Mouse (Mus musculus): Measurements from ENCODE around the gene Bclaf1. TPM values are rescaled to one million over a fixed set of nuclear protein-coding genes. Genes with fewer than 3 reads are reported as not detected.

Bclaf1 gene
- 9.4 and 26.2 TPM in 2 replicates for polyA plus RNA-seq (2012; rRNA removed; ENCODE audit: low replicate concordance)

DNA sequence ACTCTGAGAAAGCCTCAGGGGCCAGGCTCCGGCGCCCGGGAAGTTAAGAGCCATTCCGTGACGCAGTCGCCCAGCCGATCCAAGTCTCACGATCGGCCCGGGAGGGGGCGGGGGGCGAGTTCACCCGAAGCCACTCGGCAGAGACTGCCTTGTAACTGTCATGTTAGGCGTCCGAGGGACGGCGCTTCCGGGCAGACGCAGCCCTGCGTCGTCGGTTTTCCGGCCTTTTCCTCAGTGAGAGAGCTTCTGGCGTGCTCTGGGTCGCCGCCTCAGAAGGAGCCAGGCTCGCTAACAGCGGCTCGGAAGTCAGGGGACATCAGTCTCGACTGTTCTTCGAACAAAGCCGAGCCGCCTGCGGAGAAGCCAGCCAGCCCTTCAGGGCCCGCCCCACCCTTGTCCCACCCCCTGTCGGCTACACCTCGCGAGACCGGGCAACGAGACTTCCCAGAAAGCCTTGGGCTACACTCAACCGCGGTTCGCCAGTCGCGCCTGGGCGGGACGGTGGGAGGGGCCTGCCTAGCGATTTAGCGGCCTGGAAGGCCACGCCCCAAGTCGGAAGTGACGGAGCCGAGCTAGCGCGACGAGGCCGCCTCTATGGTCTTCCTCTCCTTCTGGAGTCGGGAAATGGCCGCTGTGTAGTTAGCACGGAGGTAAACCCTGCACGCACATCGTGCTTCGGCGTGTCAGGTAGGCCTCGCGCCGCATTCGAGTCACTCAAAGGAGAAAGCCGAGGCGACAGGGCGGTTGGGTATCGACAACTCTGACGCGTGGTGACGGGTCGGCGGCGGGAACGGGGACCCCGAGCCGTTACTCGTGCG is at the start of gene Bclaf1:
Bclaf1 (plus strand) TSS at position 552 of the 818 bp plus-strand sequence.

DNA sequence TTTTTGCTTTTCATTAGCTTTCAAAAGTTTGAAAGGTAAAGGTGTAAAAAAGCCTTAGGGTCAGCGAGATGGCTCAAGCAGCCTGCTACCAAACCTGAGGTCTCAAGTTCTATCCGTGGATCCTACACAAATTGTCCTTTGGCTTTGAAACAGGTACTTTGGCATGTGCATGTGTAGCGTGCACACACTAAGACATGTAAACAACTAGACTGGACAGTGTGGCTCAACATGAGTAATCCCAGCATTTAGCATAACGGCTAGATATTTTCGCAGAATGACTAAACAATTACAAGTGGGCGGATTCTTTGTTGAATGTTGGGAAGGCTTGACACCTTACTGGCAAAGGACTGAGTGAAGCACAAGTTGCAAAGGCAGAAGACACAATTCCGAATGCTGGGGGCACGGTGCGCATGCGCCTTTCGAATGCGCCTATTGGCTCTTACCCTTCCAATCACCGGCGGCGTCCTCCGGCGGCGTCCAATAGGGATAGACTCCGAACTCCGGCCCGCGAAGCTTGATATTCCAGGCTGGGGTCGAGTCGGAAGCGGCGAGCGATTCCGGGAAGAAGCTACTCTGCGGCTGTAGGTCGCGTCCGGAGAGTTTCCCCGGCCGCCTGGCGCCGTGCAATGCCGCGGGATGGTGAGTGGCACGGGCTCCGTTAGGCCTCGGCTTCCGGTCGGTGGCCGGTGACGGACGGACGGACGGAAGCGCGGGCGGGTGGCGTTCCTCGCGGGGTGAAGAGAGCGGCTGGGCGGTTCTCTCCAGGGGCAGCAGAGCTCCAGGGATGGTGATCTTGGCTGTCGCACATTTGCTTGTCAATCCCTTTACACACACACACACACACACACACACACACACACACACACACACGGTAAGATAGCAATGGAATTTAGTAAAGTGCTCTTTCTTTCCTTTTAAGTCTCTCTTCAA is 35.3 kb downstream of the Bclaf1 start, which contains the start of gene Mtfr2:
Mtfr2 (plus strand) TSS at position 486 of the 930 bp plus-strand sequence.

Other genes starting within 250 kb of the Bclaf1 start
- gene Map7, start 164.0 kb upstream of the Bclaf1 start, polyA plus RNA-seq (2012; rRNA removed; ENCODE audit: low replicate concordance), result 3.2 and 6.1 TPM in 2 replicates
- gene Mtfr2, start 35.3 kb downstream of the Bclaf1 start, polyA plus RNA-seq (2012; rRNA removed; ENCODE audit: low replicate concordance), result 0.26 and 0.30 TPM in 2 replicates